Mouse (Mus musculus): ENCODE results near the gene Eif5.

DNA sequence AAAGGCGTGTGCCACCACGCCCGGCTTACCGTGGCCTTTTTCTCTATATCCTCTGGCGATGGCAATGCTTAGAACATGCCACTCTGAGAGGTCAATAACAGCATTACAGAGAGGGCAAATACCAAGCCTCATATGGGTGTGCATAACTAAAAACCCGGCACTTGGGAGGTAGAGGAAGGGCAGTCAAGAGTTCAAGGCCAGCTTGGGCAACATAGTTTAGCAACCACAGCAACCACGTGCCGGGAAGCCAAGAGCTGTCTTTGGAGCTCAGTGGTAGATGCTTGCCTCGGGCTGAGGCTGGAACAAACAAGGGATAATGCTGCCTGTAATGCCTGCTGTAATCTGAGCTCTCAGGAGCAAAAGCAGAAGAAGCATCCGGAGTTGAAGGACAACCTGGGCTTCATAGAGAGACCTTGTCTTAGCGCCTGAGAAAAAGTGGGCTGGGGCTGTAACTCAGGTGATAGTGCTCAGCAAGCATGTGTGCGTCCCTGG lies 25.2 kb upstream of the Eif5 start:
- TF ChIP-seq CTCF (IDR thresholded peaks at IDR 0.05): no peak
- TF ChIP-seq EP300 (IDR thresholded peaks at IDR 0.05; ENCODE audit: insufficient read depth, low read depth, low read length): no peak
